In the genomic region with DNA sequence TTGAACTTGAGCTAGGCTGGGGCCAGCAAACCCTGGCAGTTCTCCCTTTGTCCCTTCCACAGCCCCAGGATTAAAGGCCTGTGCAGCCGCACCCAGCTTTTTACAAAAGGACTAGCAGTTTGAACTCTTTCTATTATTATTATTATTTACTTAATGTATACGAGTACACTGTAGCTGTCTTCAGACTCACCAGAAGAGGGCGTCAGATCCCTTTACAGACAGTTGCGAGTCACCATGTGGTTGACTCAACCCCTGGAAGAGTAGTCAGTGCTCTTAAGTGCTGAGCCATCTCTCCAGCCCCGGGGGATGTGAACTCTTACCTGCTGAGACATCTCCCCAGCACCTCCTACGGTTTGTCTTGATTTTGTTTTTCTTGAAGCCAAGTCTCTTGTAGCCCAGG, we compare ENCODE assay signal across 13 mouse cellular contexts. TPM values are rescaled to one million over a fixed set of nuclear protein-coding genes. Genes with fewer than 3 reads are reported as not detected.
DNase-seq lines count a peak whose midpoint lies in the region; ATAC-seq and TF ChIP-seq lines count a peak whose summit lies in the region.
"Had no signal": no experiment of that assay in that cellular context is flagged by ENCODE, and none has a peak within 500 bp of the region (broad histone marks: within the 10 kb centered on the region; RNA-seq: fewer than 3 reads in every experiment).

No protein-coding gene starts in this region.

- no peak overlapping the region for H3K4me3 ChIP-seq in forebrain, embryonic 14.5 days (ENCODE audit: low read depth, low read length)
- H3K4me3 ChIP-seq in forebrain, embryonic 12.5 days (replicated peaks): no peak overlapping the region
- no peak overlapping the region for H3K4me3 ChIP-seq in lung, embryonic 14.5 days (ENCODE audit: low read depth, low read length)
- no peak overlapping the region for H3K4me3 ChIP-seq in lung, adult 2 months (replicated peaks; ENCODE audit: extremely low read depth, low read depth, low read length)
- H3K4me3 ChIP-seq in MEL (ENCODE audit: control insufficient read depth in 1 of 2, insufficient read depth in 1 of 2, low read depth in 2 of 2, low read length in 2 of 2): no peak overlapping the region
- H3K4me3 ChIP-seq: limb, embryonic 13.5 days had no signal

- H3K4me2 ChIP-seq in forebrain, embryonic 14.5 days (ENCODE audit: low read length): no peak overlapping the region
- no peak overlapping the region for H3K4me2 ChIP-seq in forebrain, embryonic 12.5 days
- H3K4me2 ChIP-seq in lung, embryonic 14.5 days: no peak overlapping the region
- H3K4me2 ChIP-seq: limb, embryonic 13.5 days had no signal

- H3K9me3 ChIP-seq in forebrain, embryonic 14.5 days (replicated peaks; ENCODE audit: control insufficient read depth, low read length): no peaks in the 10 kb centered on the region
- no peaks in the 10 kb centered on the region for H3K9me3 ChIP-seq in forebrain, embryonic 12.5 days
- no peaks in the 10 kb centered on the region for H3K9me3 ChIP-seq in lung, embryonic 14.5 days (ENCODE audit: low read depth, low read length)
- H3K9me3 ChIP-seq in MEL (replicated peaks; ENCODE audit: insufficient read depth, low read length): no peaks in the 10 kb centered on the region
- H3K9me3 ChIP-seq: G1E; limb, embryonic 13.5 days had no signal

- no peak overlapping the region for H3K27ac ChIP-seq in forebrain, embryonic 14.5 days (ENCODE audit: low read depth, low read length)
- no peak overlapping the region for H3K27ac ChIP-seq in forebrain, embryonic 12.5 days
- no peak overlapping the region for H3K27ac ChIP-seq in lung, embryonic 14.5 days (ENCODE audit: low read depth)
- no peak overlapping the region for H3K27ac ChIP-seq in MEL (ENCODE audit: control insufficient read depth, low read depth, low read length)
- H3K27ac ChIP-seq: limb, embryonic 13.5 days had no signal

- 24% methylated on average over 6 of the region's 6 CpGs for WGBS in forebrain, embryonic 14.5 days
- 22% methylated on average over 6 of the region's 6 CpGs for WGBS in forebrain, embryonic 12.5 days
- 40% methylated on average over 6 of the region's 6 CpGs for WGBS in lung, embryonic 14.5 days
- 47% methylated on average over 6 of the region's 6 CpGs for WGBS in lung, adult 2 months

- H3K36me3 ChIP-seq in forebrain, embryonic 14.5 days (ENCODE audit: control insufficient read depth, insufficient read depth, low read length): no peaks in the 10 kb centered on the region
- no peaks in the 10 kb centered on the region for H3K36me3 ChIP-seq in forebrain, embryonic 12.5 days (replicated peaks)
- H3K36me3 ChIP-seq in lung, embryonic 14.5 days (ENCODE audit: insufficient read depth): no peaks in the 10 kb centered on the region
- peaks cover 0 to 9% of the 10 kb centered on the region in 2 experiments; a peak in 2 of 4 replicates for H3K36me3 ChIP-seq in MEL (ENCODE audit: control insufficient read depth in 1 of 2, insufficient read depth in 2 of 2, low read length in 2 of 2)
- H3K36me3 ChIP-seq: limb, embryonic 13.5 days had no signal

- no peak for ATAC-seq in forebrain, embryonic 14.5 days
- ATAC-seq in forebrain, embryonic 12.5 days (ENCODE audit: low FRiP score): no peak
- no peak for ATAC-seq in lung, embryonic 14.5 days (ENCODE audit: insufficient read depth)
- peak; percentile 47; the same call in 1 of the 2 replicates for ATAC-seq in megakaryocyte progenitor cell, adult 5-6 weeks (replicated peaks; ENCODE audit: poor library complexity)

- peak; percentile 57 for TF ChIP-seq CTCF in lung, embryonic 14.5 days (IDR thresholded peaks at IDR 0.05; ENCODE audit: low read depth)
- no peak for TF ChIP-seq CTCF in lung, adult 2 months (IDR thresholded peaks at IDR 0.05; ENCODE audit: insufficient read depth, low read length)
- TF ChIP-seq CTCF in MEL (IDR thresholded peaks at IDR 0.05 in 2 of 3, conservative IDR thresholded peaks at IDR 0.05 in 1 of 3; ENCODE audit: control insufficient read depth in 1 of 3, insufficient read depth in 1 of 3, low read depth in 2 of 3, low read length in 3 of 3, poor library complexity in 1 of 3, severe bottlenecking in 1 of 3): 0 out of 6 replicates have a peak, but pooled peaks of 1 of the 3 experiments have one; percentile 4

- TF ChIP-seq EP300 in MEL (IDR thresholded peaks at IDR 0.05; ENCODE audit: low read depth in 1 of 2, low read length in 2 of 2): no peak

- no peaks in the 10 kb centered on the region for H3K79me2 ChIP-seq in MEL (ENCODE audit: control insufficient read depth, insufficient read depth, low read length, poor library complexity)

- H3K4me1 ChIP-seq in forebrain, embryonic 14.5 days (ENCODE audit: control insufficient read depth, insufficient read depth, low read length): peaks cover 18% of the 10 kb centered on the region
- H3K4me1 ChIP-seq in forebrain, embryonic 12.5 days: peaks cover 33% of the 10 kb centered on the region
- H3K4me1 ChIP-seq in lung, embryonic 14.5 days (ENCODE audit: insufficient read depth): peaks cover 11% of the 10 kb centered on the region; the same call in 1 of the 2 replicates
- peaks cover 3% of the 10 kb centered on the region; the same call in 1 of the 2 replicates for H3K4me1 ChIP-seq in lung, adult 2 months (ENCODE audit: control insufficient read depth, insufficient read depth, low read length)
- H3K4me1 ChIP-seq in MEL (ENCODE audit: control insufficient read depth in 1 of 2, insufficient read depth in 2 of 2, low read length in 2 of 2): peaks cover 4% of the 10 kb centered on the region in 2 experiments; a peak in 3 of 4 replicates

- no peak for TF ChIP-seq POLR2A in lung, adult 2 months (IDR thresholded peaks at IDR 0.05; ENCODE audit: borderline replicate concordance, extremely low read depth, low read depth, low read length)
- no peak for TF ChIP-seq POLR2A in MEL (IDR thresholded peaks at IDR 0.05; ENCODE audit: control insufficient read depth in 1 of 2, insufficient read depth in 1 of 2, low read depth in 1 of 2, low read length in 2 of 2, poor library complexity in 1 of 2)

- TF ChIP-seq RAD21 in MEL (IDR thresholded peaks at IDR 0.05; ENCODE audit: low read depth, low read length): peak; percentile 26

- H3K27me3 ChIP-seq in forebrain, embryonic 14.5 days (replicated peaks; ENCODE audit: control insufficient read depth, insufficient read depth, low read length): no peaks in the 10 kb centered on the region
- H3K27me3 ChIP-seq in forebrain, embryonic 12.5 days: no peaks in the 10 kb centered on the region
- H3K27me3 ChIP-seq in lung, embryonic 14.5 days (ENCODE audit: insufficient read depth, low read length): no peaks in the 10 kb centered on the region
- no peaks in the 10 kb centered on the region for H3K27me3 ChIP-seq in MEL (ENCODE audit: control insufficient read depth in 1 of 2, insufficient read depth in 2 of 2, low read length in 2 of 2)
- H3K27me3 ChIP-seq: limb, embryonic 13.5 days had no signal

- peak; percentile 60 for DNase-seq in forebrain, embryonic 14.5 days (ENCODE audit: low spot score)
- DNase-seq in lung, embryonic 14.5 days: peak; percentile 70
- DNase-seq in lung, adult 2 months: no peak
- peak; percentile 19 for DNase-seq in MEL (ENCODE audit: low read depth, low spot score)
- DNase-seq in ovary, postnatal 36 days (ENCODE audit: low spot score): no peak
- DNase-seq in right cerebral cortex, postnatal 25 days: no peak
- DNase-seq: heart, postnatal 36 days; kidney, postnatal 4 days had no signal

- H3K9ac ChIP-seq in forebrain, embryonic 14.5 days (ENCODE audit: low read length): no peak overlapping the region
- H3K9ac ChIP-seq in forebrain, embryonic 12.5 days: no peak overlapping the region
- no peak overlapping the region for H3K9ac ChIP-seq in lung, embryonic 14.5 days
- no peak overlapping the region for H3K9ac ChIP-seq in MEL (ENCODE audit: control insufficient read depth, low read depth, low read length, poor library complexity, severe bottlenecking)
- H3K9ac ChIP-seq: limb, embryonic 13.5 days had no signal

TF ChIP-seq in MEL, 35 proteins besides CTCF, POLR2A, EP300 and RAD21:
- TF ChIP-seq E2F4 (IDR thresholded peaks at IDR 0.05; ENCODE audit: borderline replicate concordance, low read depth, low read length) (no peak), ZC3H11A (IDR thresholded peaks at IDR 0.05; ENCODE audit: low read depth, low read length) (peak; percentile 32; the same call in 1 of the 2 replicates)

RNA-seq across cellular contexts. Expression of gene Rere, which starts 20.7 kb away (rescaled TPM):
- 21.2 and 25.1 TPM in 2 replicates for polyA plus RNA-seq in forebrain, embryonic 14.5 days (2014; fragmentation: Nextera tagmentation; extraction: Ambion mirVana)
- polyA plus RNA-seq in forebrain, embryonic 12.5 days (2016; fragmentation: Nextera tagmentation; extraction: Ambion mirVana): 41.5 and 44.4 TPM in 2 replicates
- polyA plus RNA-seq in lung, embryonic 14.5 days (2014; fragmentation: Nextera tagmentation; extraction: Ambion mirVana): 41.1 and 41.5 TPM in 2 replicates
- 36.0 and 42.0 TPM in 2 replicates for polyA plus RNA-seq in lung, adult 2 months (2012; rRNA removed)
- total RNA-seq in MEL (2012; rRNA removed): 4.1 and 5.8 TPM in 2 replicates
- 10 to 100 TPM in 1 of 2 experiments, not detected in 1; 31.8 TPM for polyA plus RNA-seq in MEL (2012; ENCODE audit: insufficient read depth in 1 of 2, insufficient read length in 2 of 2, low read depth in 1 of 2, low replicate concordance in 2 of 2, missing spikeins in 1 of 2)
- total RNA-seq in megakaryocyte progenitor cell, adult 5-6 weeks (2015): 49.5 TPM in 2 replicates
- total RNA-seq in megakaryocyte progenitor cell, adult 5-6 weeks (2017): 13.8 and 23.8 TPM in 2 replicates

RNA-seq across cellular contexts. Expression of gene Eno1, which starts 24.2 kb away (rescaled TPM):
- 958 and 988 TPM in 2 replicates for polyA plus RNA-seq in forebrain, embryonic 14.5 days (2014; fragmentation: Nextera tagmentation; extraction: Ambion mirVana)
- polyA plus RNA-seq in forebrain, embryonic 12.5 days (2016; fragmentation: Nextera tagmentation; extraction: Ambion mirVana): 1,282 and 1,334 TPM in 2 replicates
- 1,829 and 1,952 TPM in 2 replicates for polyA plus RNA-seq in lung, embryonic 14.5 days (2014; fragmentation: Nextera tagmentation; extraction: Ambion mirVana)
- 90.4 and 220 TPM in 2 replicates for polyA plus RNA-seq in lung, adult 2 months (2012; rRNA removed)
- total RNA-seq in MEL (2012; rRNA removed): 254 and 516 TPM in 2 replicates
- 1,000 to 10,000 TPM in 1 of 2 experiments, 100 to 1,000 TPM in 1; 737 to 5,492 TPM for polyA plus RNA-seq in MEL (2012; ENCODE audit: insufficient read depth in 1 of 2, insufficient read length in 2 of 2, low read depth in 1 of 2, low replicate concordance in 2 of 2, missing spikeins in 1 of 2)
- 336 and 338 TPM in 2 replicates for total RNA-seq in megakaryocyte progenitor cell, adult 5-6 weeks (2015)
- 357 and 368 TPM in 2 replicates for total RNA-seq in megakaryocyte progenitor cell, adult 5-6 weeks (2017)

RNA-seq across cellular contexts. Expression of gene Car6, which starts 59.6 kb away (rescaled TPM):
- not detected in 2 replicates for polyA plus RNA-seq in forebrain, embryonic 14.5 days (2014; fragmentation: Nextera tagmentation; extraction: Ambion mirVana)
- polyA plus RNA-seq in forebrain, embryonic 12.5 days (2016; fragmentation: Nextera tagmentation; extraction: Ambion mirVana): not detected in 2 replicates
- not detected in 2 replicates for polyA plus RNA-seq in lung, embryonic 14.5 days (2014; fragmentation: Nextera tagmentation; extraction: Ambion mirVana)
- 0.11 TPM in 1 of 2 replicates, not detected in the other for polyA plus RNA-seq in lung, adult 2 months (2012; rRNA removed)
- total RNA-seq in MEL (2012; rRNA removed): not detected in 2 replicates
- under 1 TPM in 1 of 2 experiments, not detected in 1; 0.19 TPM for polyA plus RNA-seq in MEL (2012; ENCODE audit: insufficient read depth in 1 of 2, insufficient read length in 2 of 2, low read depth in 1 of 2, low replicate concordance in 2 of 2, missing spikeins in 1 of 2)
- 1.2 TPM in 1 of 2 replicates, not detected in the other for total RNA-seq in megakaryocyte progenitor cell, adult 5-6 weeks (2015)
- 0.79 TPM in 1 of 2 replicates, not detected in the other for total RNA-seq in megakaryocyte progenitor cell, adult 5-6 weeks (2017)
- total RNA-seq: G1E; gastrocnemius, adult 18-20 months; heart, postnatal 36 days had no signal
- polyA plus RNA-seq: G1E had no signal

Comparison
In these comparisons a context has a peak if more than half of its experiments do, and no peak if none do; other contexts are left out.
1. DNase-seq: peak in forebrain, embryonic 14.5 days (single experiment), lung, embryonic 14.5 days (single experiment) and MEL (single experiment); none in lung, adult 2 months (single experiment), ovary, postnatal 36 days (single experiment) and right cerebral cortex, postnatal 25 days (single experiment).